Mouse (Mus musculus) myocyte (in vitro differentiated cells): ENCODE data around the gene En2.

ENCODE experiments used
- CEBPB ChIP-seq: IDR thresholded peaks from 2 replicates; pipeline ENCODE4 v1.6.1; 2011; ENCODE audit warnings: mild to moderate bottlenecking, moderate library complexity; ENCODE audit not compliant: poor library complexity, insufficient read depth, severe bottlenecking
- E2F4 ChIP-seq: IDR thresholded peaks from one replicate; pipeline ENCODE4 v1.6.1; 2011; ENCODE audit warnings: mild to moderate bottlenecking, control low read depth, moderate library complexity; ENCODE audit not compliant: insufficient read depth
- MAX ChIP-seq: IDR thresholded peaks from one replicate; pipeline ENCODE4 v1.6.1; 2011; ENCODE audit warnings: low read depth, mild to moderate bottlenecking, control low read depth
- MYOG ChIP-seq, 3 experiments: IDR thresholded peaks; one replicate each; pipeline ENCODE4 v1.6.1; 2011; ENCODE audit warnings: control low read depth in 2 of 3, low read depth in 2 of 3, mild to moderate bottlenecking in 2 of 3; ENCODE audit not compliant: insufficient read length in 2 of 3, control insufficient read depth in 1 of 3, insufficient read depth in 1 of 3
- POLR2A ChIP-seq: IDR thresholded peaks from one replicate; pipeline ENCODE4 v1.6.1; 2011; ENCODE audit warnings: low read depth, mild to moderate bottlenecking, control low read depth, moderate library complexity; ENCODE audit not compliant: insufficient read length
- POLR2AphosphoS2 ChIP-seq: IDR thresholded peaks from one replicate; pipeline ENCODE4 v1.6.1; 2011; ENCODE audit warnings: low read depth, control low read depth; ENCODE audit not compliant: insufficient read length
- USF1 ChIP-seq: IDR thresholded peaks from one replicate; pipeline ENCODE4 v1.6.1; 2011; ENCODE audit warnings: low read depth, mild to moderate bottlenecking, control low read depth, moderate library complexity

- no peak for TF ChIP-seq CEBPB
- no peak for TF ChIP-seq POLR2A
- TF ChIP-seq E2F4, result no peak
- TF ChIP-seq MAX, result no peak
- TF ChIP-seq POLR2AphosphoS2, result no peak
- no peak for TF ChIP-seq USF1
- no peak for TF ChIP-seq MYOG (IDR thresholded peaks at IDR 0.05; ENCODE audit: control insufficient read depth in 1 of 3, insufficient read depth in 1 of 3, insufficient read length in 2 of 3, low read depth in 2 of 3)
These were observed 40.9 kb upstream of the En2 start for GRCm38 (mm10) chr5:28124321-28125230.
